Mouse (Mus musculus) layer of hippocampus, postnatal 14 days (tissue): ENCODE data around the gene Rtp1. TPM values are rescaled to one million over a fixed set of nuclear protein-coding genes. Genes with fewer than 3 reads are reported as not detected.

Experiments
- DNase-seq, 2 experiments: peaks; one replicate each; pipeline ENCODE4 v3.0.0; 2021 to 2022; ENCODE audit warnings: low spot score in 2 of 2, mixed read lengths in 1 of 2
- long read RNA-seq, 2 experiments: library from polyadenylated mRNA; stranded (forward); transcript quantifications; one replicate each; pipeline ENCODE4 v2.0.0; 2021
- total RNA-seq, 2 experiments: library from RNA; stranded (reverse); gene quantifications; 2 replicates each; pipeline ENCODE4 v1.2.3; 2021

Rtp1 gene
- total RNA-seq = under 1 TPM; 0.21 to 0.48 TPM
- long read RNA-seq, experiment 1 = 0 reads
- long read RNA-seq, experiment 2, partial matches to known transcripts = 0 of 1 reads
- long read RNA-seq, experiment 2, other reads (novel, unspliced or antisense) = 1 of 1 reads

- no peak for DNase-seq
Measured at GRCm38 (mm10) chr16:23428647-23429319, at the start of gene Rtp1. TSS of gene Rtp1 (plus strand) at chr16:23429133.

GRCm38 (mm10) chr16:23379536-23380230 lies 49.2 kb upstream of the Rtp1 start:
- DNase-seq = no peak

- no peak for DNase-seq
Measured at GRCm38 (mm10) chr16:23384304-23384703, 44.6 kb upstream of the Rtp1 start.

GRCm38 (mm10) chr16:23397931-23398330 lies 31.0 kb upstream of the Rtp1 start:
- no peak for DNase-seq

GRCm38 (mm10) chr16:23401463-23401862 lies 27.5 kb upstream of the Rtp1 start:
- no peak for DNase-seq

GRCm38 (mm10) chr16:23401959-23402358 lies 27.0 kb upstream of the Rtp1 start:
- DNase-seq = no peak

GRCm38 (mm10) chr16:23403008-23403755 lies 25.8 kb upstream of the Rtp1 start:
- peak; percentile 77 to 78 for DNase-seq

- no peak for DNase-seq
Measured at GRCm38 (mm10) chr16:23412930-23413329, 16.0 kb upstream of the Rtp1 start.

- DNase-seq = no peak
Measured at GRCm38 (mm10) chr16:23416261-23416656, 12.7 kb upstream of the Rtp1 start.

- DNase-seq = no peak
Measured at GRCm38 (mm10) chr16:23416657-23417293, 12.2 kb upstream of the Rtp1 start.

GRCm38 (mm10) chr16:23417456-23418240 lies 11.3 kb upstream of the Rtp1 start:
- no peak for DNase-seq

GRCm38 (mm10) chr16:23419565-23420085 lies 9.3 kb upstream of the Rtp1 start:
- DNase-seq = no peak

- no peak for DNase-seq
Measured at GRCm38 (mm10) chr16:23423825-23424224, 5.1 kb upstream of the Rtp1 start.

- DNase-seq = no peak
Measured at GRCm38 (mm10) chr16:23427701-23428100, 1.2 kb upstream of the Rtp1 start.

- no peak for DNase-seq
Measured at GRCm38 (mm10) chr16:23429991-23430390, 1.1 kb downstream of the Rtp1 start.

- DNase-seq = no peak
Measured at GRCm38 (mm10) chr16:23437404-23438166, 8.7 kb downstream of the Rtp1 start.

- no peak for DNase-seq
Measured at GRCm38 (mm10) chr16:23444231-23444630, 15.3 kb downstream of the Rtp1 start.

- DNase-seq = no peak
Measured at GRCm38 (mm10) chr16:23449946-23450345, 21.0 kb downstream of the Rtp1 start.

GRCm38 (mm10) chr16:23450816-23451215 lies 21.9 kb downstream of the Rtp1 start:
- DNase-seq = no peak

- peak; percentile 67 to 75 for DNase-seq
Measured at GRCm38 (mm10) chr16:23452476-23452875, 23.5 kb downstream of the Rtp1 start.
